Mouse (Mus musculus) heart, postnatal 10 days (tissue): ENCODE results near the gene Crmp1. TPM values are rescaled to one million over a fixed set of nuclear protein-coding genes. Genes with fewer than 3 reads are reported as not detected.

Experiments used
- DNase-seq, 2 experiments: peaks; one replicate each; pipeline ENCODE4 v3.0.0; 2021
- intact Hi-C: fragments of 180-260 bp; cut with DNase I; formaldehyde crosslinking; loops from one replicate; pipeline ENCODE4 v1.15.1; 2025
- total RNA-seq, 2 experiments: library from RNA; stranded (reverse); gene quantifications; 2 replicates each; pipeline ENCODE4 v1.2.3; 2021

The Crmp1 gene
- total RNA-seq, 2 experiments from 2014 or later, result 7.3 to 7.8 TPM

DNA sequence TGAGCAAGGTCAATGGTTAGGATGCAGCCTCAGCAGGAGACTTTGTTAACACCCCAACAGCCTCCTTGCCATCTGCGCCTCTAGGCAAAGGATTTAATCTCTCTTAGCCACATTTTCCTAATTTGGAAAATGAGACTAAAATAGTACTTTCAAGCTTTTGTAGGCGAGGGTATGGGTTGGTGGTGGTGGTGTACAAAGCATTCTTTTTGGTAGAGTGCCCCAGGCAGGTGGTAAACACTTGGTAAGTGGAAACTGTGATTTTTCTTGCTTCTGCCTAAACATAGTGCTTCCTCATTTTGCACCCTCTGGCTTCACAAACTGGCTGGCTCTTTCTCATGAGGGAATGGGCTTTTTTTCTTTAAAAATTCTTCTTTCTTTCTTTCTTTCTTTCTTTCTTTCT, 3.1 kb upstream of the Crmp1 start:
- DNase-seq, result no peak
- intact Hi-C loops, result no loop called here

GRCm38 (mm10) chr5:37240550-37240949, 1.2 kb upstream of the Crmp1 start:
- peak; percentile 40 to 56 for DNase-seq
- intact Hi-C loops, result no loop called here

GRCm38 (mm10) chr5:37241224-37241623, 516 bp upstream of the Crmp1 start:
- no peak for DNase-seq
- intact Hi-C loops, result no loop called here

DNA sequence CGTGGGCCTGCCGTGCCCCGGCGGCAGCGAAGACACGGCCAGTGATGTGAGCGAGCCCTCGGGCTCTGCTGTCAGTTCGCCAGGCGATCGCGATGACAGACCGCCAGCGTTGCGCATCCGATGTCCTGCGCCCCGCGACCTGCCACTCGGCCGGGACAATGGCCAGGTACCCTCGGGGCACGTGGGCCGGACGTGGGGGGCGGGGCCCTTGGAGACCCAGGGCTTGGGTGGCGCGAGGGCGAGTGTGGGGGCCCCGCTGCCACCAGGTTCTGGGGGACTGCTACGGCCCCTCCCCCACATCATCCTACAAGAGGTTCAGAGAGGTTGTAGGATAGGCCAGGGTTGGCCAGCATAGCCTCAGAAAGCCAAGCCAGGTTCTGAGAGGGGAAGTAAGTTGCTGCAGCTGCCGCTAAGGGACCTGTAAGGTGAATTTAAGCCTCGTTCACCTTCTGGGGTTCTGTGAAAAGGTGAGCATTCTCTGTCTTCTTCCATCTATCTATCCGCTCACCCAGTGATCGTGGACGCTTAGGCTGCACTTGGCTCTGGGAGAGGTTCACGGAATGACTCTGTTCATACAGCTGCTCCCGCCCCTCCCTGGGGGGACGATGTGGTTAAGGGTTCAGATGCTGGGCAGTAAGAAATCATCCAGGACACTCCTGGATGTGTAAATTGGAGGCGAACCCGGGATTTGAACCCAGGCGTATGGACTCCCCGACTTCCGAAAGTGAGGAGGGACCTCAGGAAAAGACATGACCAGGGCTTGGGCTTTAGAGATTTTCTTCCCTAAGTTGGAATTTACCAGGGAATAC, 824 bp downstream of the Crmp1 start:
- no peak for DNase-seq
- intact Hi-C loops, result no loop called here

- intact Hi-C loops, result no loop called here
- peak; percentile 79 to 89 for DNase-seq
These were observed 1.6 kb downstream of the Crmp1 start for GRCm38 (mm10) chr5:37243169-37243886.

- intact Hi-C loops, result no loop called here
- no peak for DNase-seq
These were observed 2.4 kb downstream of the Crmp1 start for GRCm38 (mm10) chr5:37244161-37244560.

- no peak for DNase-seq
- intact Hi-C loops, result no loop called here
These were observed 3.0 kb downstream of the Crmp1 start for GRCm38 (mm10) chr5:37244666-37245242.

DNA sequence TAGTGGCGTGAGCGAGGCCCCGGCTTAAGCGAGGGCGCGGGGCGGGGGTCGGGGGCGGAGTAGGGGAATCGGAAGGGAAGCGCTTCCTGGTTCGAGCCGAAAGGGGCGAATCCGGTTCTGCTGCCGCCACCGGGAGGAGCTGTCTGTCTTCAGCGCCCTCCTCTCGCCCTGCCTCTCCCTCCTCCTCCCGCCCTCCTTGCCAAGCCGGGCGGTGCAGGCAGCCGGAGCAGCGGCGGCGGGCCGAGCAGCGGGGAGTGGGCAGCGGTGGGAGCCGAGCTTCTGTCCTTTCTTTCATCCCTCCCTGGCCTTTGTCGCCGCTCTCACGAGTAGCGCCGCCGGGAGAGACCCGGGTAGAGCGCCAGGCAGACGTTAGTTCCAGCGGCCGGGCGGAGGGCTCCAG, 3.9 kb downstream of the Crmp1 start:
- intact Hi-C loops, result no loop called here
- DNase-seq, result peak; percentile 40 to 46

- peak in 1 of 2 experiments; percentile 12 for DNase-seq
- intact Hi-C loops, result no loop called here
These were observed 4.6 kb downstream of the Crmp1 start for GRCm38 (mm10) chr5:37246138-37246910.

GRCm38 (mm10) chr5:37247456-37247855, 5.7 kb downstream of the Crmp1 start:
- DNase-seq, result no peak
- intact Hi-C loops, result no loop called here

GRCm38 (mm10) chr5:37248870-37249269, 7.1 kb downstream of the Crmp1 start:
- DNase-seq, result no peak
- intact Hi-C loops, result no loop called here

DNA sequence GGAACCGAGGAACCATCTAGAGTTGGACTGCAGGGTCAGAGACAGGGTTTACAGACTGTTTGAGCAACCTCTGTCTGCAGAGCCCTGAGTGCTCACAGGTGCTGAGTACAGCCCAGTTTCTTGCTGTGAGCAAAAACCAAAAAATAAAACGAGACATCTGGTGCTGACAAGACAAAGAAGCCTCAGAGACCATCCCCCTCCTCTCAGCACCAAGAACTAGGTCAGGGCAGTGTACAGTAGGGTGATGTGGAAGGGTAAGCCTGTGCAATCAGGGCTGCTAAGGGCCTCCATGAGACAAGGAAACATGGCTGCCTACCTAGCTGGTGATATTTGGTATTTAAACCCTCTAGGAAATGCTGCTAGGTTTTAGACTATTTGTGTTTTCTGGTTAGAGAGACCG, 9.9 kb downstream of the Crmp1 start:
- intact Hi-C loops, result no loop called here
- no peak for DNase-seq

- intact Hi-C loops, result no loop called here
- no peak for DNase-seq
These were observed 10.5 kb downstream of the Crmp1 start for GRCm38 (mm10) chr5:37252101-37252804.

DNA sequence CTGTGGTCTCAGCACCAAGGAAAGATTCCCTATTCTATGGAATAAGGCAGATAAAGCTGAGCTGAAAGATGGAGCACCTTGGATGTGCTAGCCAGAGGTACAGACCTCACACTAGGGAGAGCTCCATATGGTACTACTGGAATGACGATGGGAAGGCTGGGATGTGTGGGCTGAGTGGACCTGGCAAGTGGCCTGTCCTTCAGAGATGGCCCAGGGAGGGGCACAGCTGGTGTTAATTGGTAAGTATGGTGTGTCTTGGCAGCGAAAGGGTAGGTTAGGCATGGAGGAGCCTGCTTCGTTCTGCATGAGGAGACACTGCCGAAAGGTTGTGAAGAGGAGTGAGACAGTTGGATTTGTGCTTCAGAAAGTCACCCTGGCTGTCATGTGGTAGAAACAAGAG, 12.8 kb downstream of the Crmp1 start:
- DNase-seq, result no peak
- intact Hi-C loops, result no loop called here

GRCm38 (mm10) chr5:37256823-37257222, 15.1 kb downstream of the Crmp1 start:
- intact Hi-C loops, result no loop called here
- DNase-seq, result peak in 1 of 2 experiments; percentile 12

DNA sequence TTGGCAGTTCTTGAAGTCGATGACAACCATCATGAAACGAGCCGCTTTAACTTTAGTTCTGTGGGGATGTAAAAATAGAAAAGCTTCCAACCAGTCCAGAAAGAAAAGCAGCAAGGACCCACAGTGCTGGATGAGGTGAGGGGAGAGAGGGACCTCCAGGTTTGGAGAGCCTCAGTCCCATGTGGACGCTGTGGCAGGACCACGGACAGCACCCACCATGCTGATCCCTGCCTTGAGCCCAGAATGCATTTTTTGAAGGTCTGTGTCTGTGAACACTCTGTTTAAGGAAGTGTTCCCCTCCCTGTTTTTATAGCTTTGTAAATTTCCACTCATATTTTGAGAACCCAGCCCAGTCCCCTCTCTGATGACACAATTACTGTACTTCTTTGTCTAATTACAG, 15.5 kb downstream of the Crmp1 start:
- intact Hi-C loops, result no loop called here
- peak; percentile 51 to 73 for DNase-seq

DNA sequence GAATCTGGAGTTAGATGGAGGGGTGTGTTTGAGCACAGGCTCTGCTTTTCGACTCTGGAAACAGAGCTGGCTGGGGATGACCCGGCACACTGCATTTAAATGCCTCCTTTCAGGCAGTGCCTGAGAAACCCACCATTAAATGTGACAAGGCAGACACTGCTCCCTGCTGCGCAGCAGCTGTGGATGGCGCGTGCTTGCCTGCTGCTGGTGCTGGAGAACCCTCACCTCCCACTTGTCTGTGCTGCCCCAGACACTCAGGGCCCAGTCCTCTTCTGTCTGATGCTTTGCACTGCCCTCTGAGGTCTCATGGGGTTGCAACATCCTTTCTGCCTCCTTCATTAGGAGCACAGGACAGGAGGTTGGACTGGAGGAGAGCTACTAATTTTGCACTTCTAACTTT, 20.0 kb downstream of the Crmp1 start:
- intact Hi-C loops, result no loop called here
- DNase-seq, result no peak

GRCm38 (mm10) chr5:37263816-37264215, 22.1 kb downstream of the Crmp1 start:
- intact Hi-C loops, result no loop called here
- peak in 1 of 2 experiments; percentile 28 for DNase-seq

DNA sequence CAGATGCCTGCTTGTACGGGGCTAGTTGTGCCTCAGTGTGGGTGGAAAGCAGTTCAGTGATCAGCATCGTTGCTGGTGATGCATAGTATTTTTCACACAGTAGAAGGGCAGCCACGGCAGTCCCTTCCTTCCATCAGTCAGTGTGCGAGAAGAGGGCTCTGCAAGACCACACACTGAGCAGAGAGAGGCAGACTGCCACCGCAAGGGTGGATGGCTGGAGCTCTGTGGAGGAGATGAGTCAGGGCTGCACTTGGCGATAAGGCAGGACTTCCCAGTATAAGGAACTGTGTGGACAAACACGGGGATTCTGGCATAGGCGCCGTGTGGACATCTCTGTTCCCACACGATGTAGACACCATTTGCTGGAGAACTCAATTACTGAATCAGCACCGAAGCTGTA, 39.3 kb downstream of the Crmp1 start:
- intact Hi-C loops, result no loop called here

DNA sequence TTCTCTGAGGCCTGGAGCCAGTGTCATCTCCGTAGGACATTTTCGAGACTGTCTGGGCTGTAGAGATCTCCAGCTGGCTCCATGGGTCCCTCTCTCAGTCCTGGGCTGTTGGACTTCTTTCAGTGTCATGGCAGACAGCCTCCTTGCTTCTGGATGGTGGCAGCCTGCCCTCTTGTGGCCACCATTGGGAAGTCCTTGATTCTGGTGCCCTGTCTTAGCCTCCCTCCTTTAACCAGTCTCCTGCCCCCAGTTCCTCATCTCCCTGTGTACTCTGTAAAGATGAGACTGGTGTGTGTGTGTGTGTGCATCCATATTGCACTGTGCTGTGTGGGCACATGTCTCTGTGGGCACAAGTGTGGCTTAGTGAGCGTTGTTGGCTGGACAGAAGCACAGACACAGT, 46.6 kb downstream of the Crmp1 start:
- intact Hi-C loops, result loop anchor here (1.0 to 5.0 kb wide), 2 partner anchors 125 to 141 kb away; no protein-coding TSS in a partner anchor
- DNase-seq, result peak; percentile 52 to 59

More for the DNA sequence above, 39.3 kb downstream of the Crmp1 start:
- DNase-seq, result no peak
